Mouse (Mus musculus): ENCODE data around the gene Spata5. TPM values are rescaled to one million over a fixed set of nuclear protein-coding genes. Genes with fewer than 3 reads are reported as not detected.

The Spata5 gene
- polyA plus RNA-seq, 1 experiment, result 2.2 TPM

DNA sequence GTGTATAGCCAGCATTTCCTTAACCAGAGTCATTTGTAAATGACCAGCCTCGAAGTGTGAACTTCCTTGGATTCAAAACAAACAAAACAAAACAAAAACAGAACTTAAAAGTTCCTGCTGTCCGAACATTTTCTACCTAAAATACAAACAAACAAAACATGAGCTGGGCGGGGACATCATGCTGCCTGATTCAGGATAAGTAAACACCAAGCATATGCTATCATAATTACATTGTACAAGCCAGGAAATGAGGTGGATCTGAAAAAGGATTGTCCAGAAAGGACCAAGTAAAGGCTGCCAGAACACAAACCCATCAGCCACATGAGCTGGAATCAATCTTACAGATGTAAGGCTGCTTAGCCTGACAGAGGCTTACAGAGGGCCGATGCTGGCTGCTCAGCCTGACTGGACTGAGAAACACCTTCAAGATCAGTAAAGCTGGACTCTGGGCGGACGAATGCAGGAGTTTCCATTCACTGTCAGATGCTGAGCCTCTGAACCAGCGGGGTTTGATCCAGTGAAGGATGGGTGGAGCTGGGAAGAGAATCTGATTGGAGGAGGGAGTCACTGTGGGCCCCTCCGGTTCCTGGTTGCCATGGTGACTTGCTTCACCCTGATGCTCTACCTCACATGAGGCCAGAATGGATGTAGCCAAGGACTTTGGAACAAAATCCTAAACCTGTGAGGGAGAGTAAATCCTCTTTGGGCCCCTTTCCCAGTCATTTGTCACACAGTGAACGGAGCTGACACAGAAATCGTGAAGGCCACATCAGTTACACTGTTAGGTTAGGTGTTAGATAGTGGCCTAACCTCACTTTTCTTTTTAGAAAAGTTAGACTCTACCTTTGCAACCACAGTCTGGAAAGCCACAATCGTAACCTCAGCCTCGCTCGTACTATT lies 185.5 kb downstream of the Spata5 start:
- no peak for DNase-seq (ENCODE audit: low read depth, low spot score)
- WGBS, result 47% methylated on average over 13 of the region's 13 CpGs

GRCm38 (mm10) chr3:37605876-37606238 lies 186.2 kb downstream of the Spata5 start:
- 68% methylated on average over 10 of the region's 10 CpGs for WGBS
- no peak for DNase-seq (ENCODE audit: low read depth, low spot score)

GRCm38 (mm10) chr3:37608926-37609325 lies 189.2 kb downstream of the Spata5 start:
- WGBS, result 91% methylated on average over 4 of the region's 4 CpGs
- no peak for DNase-seq (ENCODE audit: low read depth, low spot score)

DNA sequence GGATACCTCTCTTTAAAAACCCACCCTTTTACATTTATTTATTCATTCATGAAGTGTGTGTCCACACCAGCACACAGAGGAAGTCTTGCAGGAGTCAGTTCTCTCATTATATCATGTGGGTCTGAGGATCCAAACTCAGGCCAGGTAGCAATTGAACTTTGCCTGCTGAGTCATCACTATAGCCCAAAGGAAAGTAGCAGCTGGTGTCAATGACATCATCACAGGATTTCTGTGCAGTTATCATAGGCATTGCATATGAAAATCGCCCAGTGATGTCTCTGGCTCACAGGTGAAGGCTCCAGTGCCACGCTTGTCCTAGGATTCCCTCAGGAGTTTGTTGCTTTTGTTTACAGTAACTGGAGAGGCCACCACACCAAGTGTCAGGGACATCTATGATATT lies 191.0 kb downstream of the Spata5 start:
- WGBS, result 69% methylated on average over 2 of the region's 2 CpGs
- peak; percentile 18 for DNase-seq (ENCODE audit: low read depth, low spot score)

DNA sequence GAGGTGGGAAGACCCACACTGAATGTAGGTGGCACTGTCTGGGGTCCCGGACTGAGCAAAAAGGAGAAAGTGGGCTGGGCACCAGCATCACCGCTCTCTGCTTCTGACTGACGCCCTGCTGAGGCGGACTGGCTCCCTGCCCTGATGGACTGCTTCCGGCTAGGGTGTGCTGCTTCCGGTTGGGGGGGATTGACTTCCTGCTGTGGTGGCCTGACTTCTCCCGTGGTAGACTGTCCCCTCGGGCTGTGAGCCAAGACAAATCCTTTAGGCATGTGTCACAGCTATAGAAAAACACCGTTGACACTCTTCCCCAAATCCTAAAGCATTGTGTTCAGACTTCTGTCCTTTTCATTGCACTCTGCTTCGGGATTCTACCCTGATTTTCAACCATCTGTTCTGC lies 194.0 kb downstream of the Spata5 start:
- 65% methylated on average over 10 of the region's 10 CpGs for WGBS
- no peak for DNase-seq (ENCODE audit: low read depth, low spot score)

DNA sequence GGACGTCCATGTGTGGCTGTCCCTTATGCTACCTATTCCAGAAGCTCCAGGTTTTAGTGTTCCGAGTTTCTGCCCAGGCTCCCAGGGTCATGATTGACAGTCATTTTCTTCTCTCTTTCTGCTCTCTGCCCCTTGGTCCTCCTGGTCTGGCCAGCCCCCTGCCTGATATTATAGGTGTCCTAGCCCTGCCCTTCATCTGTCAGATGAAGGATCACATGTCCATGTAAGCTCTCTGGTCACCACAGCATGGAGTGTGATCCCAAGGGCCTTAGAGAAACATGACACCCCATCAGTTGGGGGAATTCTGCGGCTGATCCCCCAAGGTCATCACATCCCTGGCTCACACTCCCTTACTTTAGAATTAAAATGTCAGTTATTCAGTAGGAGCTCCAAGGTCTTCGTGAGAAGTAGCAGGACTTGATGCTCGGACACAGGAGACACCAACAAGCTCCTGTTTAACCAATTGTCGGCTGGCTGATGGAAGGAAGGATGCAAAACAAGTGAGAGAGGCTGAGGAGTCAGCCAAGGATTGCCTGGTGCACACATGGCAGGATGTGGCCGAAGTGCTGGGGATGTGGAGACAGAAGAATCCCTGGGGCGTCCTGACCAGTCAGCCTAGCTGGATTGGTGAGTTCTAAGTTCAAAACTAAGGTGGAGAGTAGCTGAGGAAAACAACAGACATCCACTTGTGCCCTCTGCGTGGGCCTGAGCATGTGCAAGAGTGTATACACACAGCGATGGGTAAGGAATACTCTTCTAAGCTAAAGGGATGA lies 195.4 kb downstream of the Spata5 start:
- DNase-seq (ENCODE audit: low read depth, low spot score), result no peak
- WGBS, result 85% methylated on average over 10 of the region's 10 CpGs

DNA sequence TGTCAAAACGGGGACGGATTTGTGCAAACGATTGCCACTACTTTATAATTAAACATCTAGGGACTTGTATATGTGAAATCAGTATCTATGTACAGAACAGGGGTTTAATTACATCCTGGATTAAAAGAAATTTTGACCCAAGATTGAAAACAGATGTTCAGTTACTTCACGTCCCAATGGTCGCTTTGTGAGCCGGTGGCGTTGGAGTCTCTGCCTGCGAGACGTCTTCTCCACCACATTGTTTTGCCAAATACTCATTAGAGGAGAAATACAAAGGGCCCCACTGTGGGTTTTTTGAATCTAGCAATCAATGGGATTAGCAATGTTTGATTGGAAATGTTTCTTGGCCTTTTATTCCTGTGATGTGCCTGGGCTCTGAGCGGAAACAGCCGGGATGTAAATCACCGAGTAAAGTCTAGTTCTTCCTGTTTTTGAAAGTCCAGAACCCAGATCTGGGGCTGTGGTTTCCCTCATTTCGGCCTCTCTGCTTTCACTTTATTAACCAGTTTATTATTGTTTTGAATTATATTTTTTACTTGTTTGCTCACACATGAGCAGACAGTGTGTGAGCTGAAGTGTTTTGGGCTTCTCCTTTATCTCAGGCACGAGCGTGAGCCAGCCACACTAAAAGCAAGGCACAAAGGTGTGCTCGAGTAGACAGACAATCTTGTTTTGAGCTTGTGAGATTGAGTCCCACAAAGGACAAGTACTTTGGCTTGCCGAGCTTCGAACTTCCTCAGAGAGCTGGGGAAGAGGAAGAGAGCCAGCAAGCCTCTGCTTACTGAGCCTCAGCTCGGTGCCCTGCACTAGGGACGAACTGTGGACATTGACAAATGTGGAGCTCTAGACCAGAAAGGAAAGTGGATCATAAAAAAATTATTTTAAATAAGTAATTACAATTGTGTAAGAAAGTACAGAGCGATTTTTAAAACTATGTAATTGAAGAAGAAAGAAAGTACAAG lies 197.2 kb downstream of the Spata5 start:
- no peak for DNase-seq (ENCODE audit: low read depth, low spot score)
- 74% methylated on average over 21 of the region's 21 CpGs for WGBS

Other genes with a start within 250 kb of the Spata5 start
- gene Il21, start 187.3 kb upstream of the Spata5 start, polyA plus RNA-seq (2012; rRNA removed), result 0.11 and 0.16 TPM in 2 replicates
- gene Bbs12, start 107.3 kb upstream of the Spata5 start, polyA plus RNA-seq (2012; rRNA removed), result 0.62 and 0.81 TPM in 2 replicates
- gene Cetn4, start 107.2 kb upstream of the Spata5 start, polyA plus RNA-seq (2012; rRNA removed), result 0.07 and 0.14 TPM in 2 replicates
- 0.57 and 0.82 TPM in 2 replicates for gene Fgf2, start 71.5 kb upstream of the Spata5 start, polyA plus RNA-seq (2012; rRNA removed)
- gene Nudt6, start 315 bp downstream of the Spata5 start, polyA plus RNA-seq (2012; rRNA removed), result 8.3 and 10.6 TPM in 2 replicates
- gene Spry1, start 220.1 kb downstream of the Spata5 start, polyA plus RNA-seq (2012; rRNA removed), result 13.8 and 14.9 TPM in 2 replicates

All from large intestine, adult 2 months (tissue).